Mouse (Mus musculus): ENCODE data around the gene Trak2. TPM values are rescaled to one million over a fixed set of nuclear protein-coding genes. Genes with fewer than 3 reads are reported as not detected.

The Trak2 gene
- total and polyA plus RNA-seq, 3 experiments, result 11.4 to 107 (median 15.5) TPM

GRCm38 (mm10) chr1:58937606-58938099, 35.6 kb downstream of the Trak2 start:
- peaks cover 0 to 3% of the 10 kb centered on the region in 2 experiments; a peak in 3 of 4 replicates for H3K36me3 ChIP-seq (ENCODE audit: control insufficient read depth in 1 of 2, insufficient read depth in 2 of 2, low read length in 2 of 2)
- no peak for TF ChIP-seq CHD2 (IDR thresholded peaks at IDR 0.05; ENCODE audit: low read length)
- no peak for TF ChIP-seq NELFE (IDR thresholded peaks at IDR 0.05; ENCODE audit: low read depth, low read length)
- no peak for TF ChIP-seq CTCF (IDR thresholded peaks at IDR 0.05 in 2 of 3, conservative IDR thresholded peaks at IDR 0.05 in 1 of 3; ENCODE audit: control insufficient read depth in 1 of 3, insufficient read depth in 1 of 3, low read depth in 2 of 3, low read length in 3 of 3, poor library complexity in 1 of 3, severe bottlenecking in 1 of 3)
- TF ChIP-seq POLR2A (IDR thresholded peaks at IDR 0.05; ENCODE audit: control insufficient read depth in 1 of 2, insufficient read depth in 1 of 2, low read depth in 1 of 2, low read length in 2 of 2, poor library complexity in 1 of 2), result no peak
- no peak for TF ChIP-seq GATA1 (IDR thresholded peaks at IDR 0.05; ENCODE audit: low read depth, low read length)
- TF ChIP-seq MAZ (IDR thresholded peaks at IDR 0.05; ENCODE audit: low read depth, low read length), result no peak
- no peak for TF ChIP-seq MYB (IDR thresholded peaks at IDR 0.05; ENCODE audit: low read depth, low read length)
- no peak for TF ChIP-seq MYC (IDR thresholded peaks at IDR 0.05; ENCODE audit: low read depth, low read length)
- no peak for TF ChIP-seq TBP (IDR thresholded peaks at IDR 0.05; ENCODE audit: low read depth, low read length)
- TF ChIP-seq UBTF (IDR thresholded peaks at IDR 0.05; ENCODE audit: borderline replicate concordance, insufficient read depth, low read depth, low read length), result no peak
- TF ChIP-seq ZKSCAN1 (IDR thresholded peaks at IDR 0.05; ENCODE audit: low read depth, low read length), result no peak
- TF ChIP-seq E2F4 (IDR thresholded peaks at IDR 0.05; ENCODE audit: borderline replicate concordance, low read depth, low read length), result no peak
- no peak for TF ChIP-seq USF1 (IDR thresholded peaks at IDR 0.05; ENCODE audit: low read depth, low read length)
- TF ChIP-seq ETS1 (IDR thresholded peaks at IDR 0.05; ENCODE audit: low read depth, low read length), result no peak
- TF ChIP-seq ZNF384 (IDR thresholded peaks at IDR 0.05; ENCODE audit: low read depth, low read length), result no peak
- no peak for TF ChIP-seq EP300 (IDR thresholded peaks at IDR 0.05; ENCODE audit: low read depth in 1 of 2, low read length in 2 of 2)
- TF ChIP-seq ELF1 (IDR thresholded peaks at IDR 0.05; ENCODE audit: low read depth, low read length), result no peak
- TF ChIP-seq JUND (IDR thresholded peaks at IDR 0.05; ENCODE audit: low read depth, low read length), result no peak

GRCm38 (mm10) chr1:58936746-58937605, 36.3 kb downstream of the Trak2 start:
- Histone ChIP-seq H3K27ac (ENCODE audit: control insufficient read depth, low read depth, low read length) (no peak overlapping the region), H3K9ac (ENCODE audit: control insufficient read depth, low read depth, low read length, poor library complexity, severe bottlenecking) (no peak overlapping the region), H3K4me1 (ENCODE audit: control insufficient read depth in 1 of 2, insufficient read depth in 2 of 2, low read length in 2 of 2) (no peaks in the 10 kb centered on the region), H3K9me3 (replicated peaks; ENCODE audit: insufficient read depth, low read length) (no peaks in the 10 kb centered on the region), H3K36me3 (ENCODE audit: control insufficient read depth in 1 of 2, insufficient read depth in 2 of 2, low read length in 2 of 2) (peaks cover 0 to 3% of the 10 kb centered on the region in 2 experiments; a peak in 3 of 4 replicates), H3K27me3 (ENCODE audit: control insufficient read depth in 1 of 2, insufficient read depth in 2 of 2, low read length in 2 of 2) (no peaks in the 10 kb centered on the region), H3K4me3 (ENCODE audit: control insufficient read depth in 1 of 2, insufficient read depth in 1 of 2, low read depth in 2 of 2, low read length in 2 of 2) (no peak overlapping the region), H3K79me2 (ENCODE audit: control insufficient read depth, insufficient read depth, low read length, poor library complexity) (no peaks in the 10 kb centered on the region)
- no peak for DNase-seq (ENCODE audit: low read depth, low spot score)
- TF ChIP-seq ZC3H11A (IDR thresholded peaks at IDR 0.05; ENCODE audit: low read depth, low read length) (no peak), TAL1 (IDR thresholded peaks at IDR 0.05; ENCODE audit: low read length) (no peak), MYB (IDR thresholded peaks at IDR 0.05; ENCODE audit: low read depth, low read length) (no peak), CTCF (IDR thresholded peaks at IDR 0.05 in 2 of 3, conservative IDR thresholded peaks at IDR 0.05 in 1 of 3; ENCODE audit: control insufficient read depth in 1 of 3, insufficient read depth in 1 of 3, low read depth in 2 of 3, low read length in 3 of 3, poor library complexity in 1 of 3, severe bottlenecking in 1 of 3) (no peak), JUND (IDR thresholded peaks at IDR 0.05; ENCODE audit: low read depth, low read length) (no peak), SIN3A (IDR thresholded peaks at IDR 0.05; ENCODE audit: low read length) (no peak), USF1 (IDR thresholded peaks at IDR 0.05; ENCODE audit: low read depth, low read length) (no peak), RAD21 (IDR thresholded peaks at IDR 0.05; ENCODE audit: low read depth, low read length) (no peak), BHLHE40 (IDR thresholded peaks at IDR 0.05; ENCODE audit: borderline replicate concordance, low read depth, low read length) (no peak), USF2 (IDR thresholded peaks at IDR 0.05; ENCODE audit: borderline replicate concordance in 1 of 2, insufficient read depth in 1 of 2, low read depth in 1 of 2, low read length in 2 of 2) (no peak), RCOR1 (IDR thresholded peaks at IDR 0.05; ENCODE audit: low read depth, low read length) (no peak), NRF1 (IDR thresholded peaks at IDR 0.05; ENCODE audit: insufficient read depth, low read depth, low read length, poor library complexity, severe bottlenecking) (no peak), POLR2AphosphoS5 (IDR thresholded peaks at IDR 0.05; ENCODE audit: borderline replicate concordance, low read depth, low read length) (no peak), KAT2A (conservative IDR thresholded peaks at IDR 0.05; ENCODE audit: low read depth, low read length) (no peak), POLR2A (IDR thresholded peaks at IDR 0.05; ENCODE audit: control insufficient read depth in 1 of 2, insufficient read depth in 1 of 2, low read depth in 1 of 2, low read length in 2 of 2, poor library complexity in 1 of 2) (no peak), EP300 (IDR thresholded peaks at IDR 0.05; ENCODE audit: low read depth in 1 of 2, low read length in 2 of 2) (no peak)

More at GRCm38 (mm10) chr1:58937606-58938099, 35.6 kb downstream of the Trak2 start:
- Histone ChIP-seq H3K4me1 (ENCODE audit: control insufficient read depth in 1 of 2, insufficient read depth in 2 of 2, low read length in 2 of 2) (no peaks in the 10 kb centered on the region), H3K9me3 (replicated peaks; ENCODE audit: insufficient read depth, low read length) (no peaks in the 10 kb centered on the region), H3K4me3 (ENCODE audit: control insufficient read depth in 1 of 2, insufficient read depth in 1 of 2, low read depth in 2 of 2, low read length in 2 of 2) (no peak overlapping the region), H3K27ac (ENCODE audit: control insufficient read depth, low read depth, low read length) (no peak overlapping the region), H3K27me3 (ENCODE audit: control insufficient read depth in 1 of 2, insufficient read depth in 2 of 2, low read length in 2 of 2) (no peaks in the 10 kb centered on the region), H3K9ac (ENCODE audit: control insufficient read depth, low read depth, low read length, poor library complexity, severe bottlenecking) (no peak overlapping the region), H3K79me2 (ENCODE audit: control insufficient read depth, insufficient read depth, low read length, poor library complexity) (no peaks in the 10 kb centered on the region)
- DNase-seq (ENCODE audit: low read depth, low spot score), result no peak

Measured in MEL (cell line).